Mouse (Mus musculus): Measurements from ENCODE around the gene Otud7a. TPM values are rescaled to one million over a fixed set of nuclear protein-coding genes. Genes with fewer than 3 reads are reported as not detected.

The Otud7a gene
- polyA plus RNA-seq, 1 experiment from 2014 or later: 2.6 TPM

DNA sequence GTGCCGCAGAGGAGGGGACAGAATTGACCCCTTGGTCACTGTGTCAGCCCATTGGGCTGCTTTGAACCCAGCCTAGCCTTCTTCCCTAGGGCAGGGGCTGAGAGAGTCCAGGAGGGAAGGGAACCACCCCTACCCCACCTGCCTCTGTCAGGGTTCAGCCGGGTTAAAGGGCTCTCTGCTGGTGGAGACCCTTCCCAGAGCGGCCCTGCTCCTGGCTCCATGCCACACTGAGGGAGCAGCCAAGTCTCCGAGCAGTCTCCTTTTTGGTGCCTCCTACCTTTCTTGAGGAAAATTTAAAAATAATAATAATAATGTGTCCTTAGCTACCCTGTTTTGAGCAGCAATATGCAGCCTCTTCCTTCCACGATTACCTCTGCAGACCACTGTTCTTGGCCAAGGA is 315.1 kb downstream of the Otud7a start:
- no peak overlapping the region for H3K27ac ChIP-seq
- H3K4me1 ChIP-seq: peaks cover 25% of the 10 kb centered on the region
- no peak overlapping the region for H3K9ac ChIP-seq
- no peak overlapping the region for H3K4me3 ChIP-seq (replicated peaks)
- H3K4me2 ChIP-seq: no peak overlapping the region
- H3K36me3 ChIP-seq (replicated peaks): no peaks in the 10 kb centered on the region
- H3K27me3 ChIP-seq: peaks cover 68% of the 10 kb centered on the region
- no peak for ATAC-seq (ENCODE audit: low FRiP score)
- WGBS: 34% methylated on average over 5 of the region's 5 CpGs
- H3K9me3 ChIP-seq: no peaks in the 10 kb centered on the region

GRCm38 (mm10) chr7:63762529-63762928 is 318.0 kb downstream of the Otud7a start:
- Histone ChIP-seq H3K9ac (no peak overlapping the region), H3K27ac (no peak overlapping the region), H3K9me3 (no peaks in the 10 kb centered on the region), H3K36me3 (replicated peaks) (no peaks in the 10 kb centered on the region), H3K4me1 (peaks cover 17% of the 10 kb centered on the region), H3K4me2 (no peak overlapping the region), H3K27me3 (peaks cover 39% of the 10 kb centered on the region), H3K4me3 (replicated peaks) (no peak overlapping the region)
- 77% methylated on average over 3 of the region's 3 CpGs for WGBS
- ATAC-seq (ENCODE audit: low FRiP score): no peak

DNA sequence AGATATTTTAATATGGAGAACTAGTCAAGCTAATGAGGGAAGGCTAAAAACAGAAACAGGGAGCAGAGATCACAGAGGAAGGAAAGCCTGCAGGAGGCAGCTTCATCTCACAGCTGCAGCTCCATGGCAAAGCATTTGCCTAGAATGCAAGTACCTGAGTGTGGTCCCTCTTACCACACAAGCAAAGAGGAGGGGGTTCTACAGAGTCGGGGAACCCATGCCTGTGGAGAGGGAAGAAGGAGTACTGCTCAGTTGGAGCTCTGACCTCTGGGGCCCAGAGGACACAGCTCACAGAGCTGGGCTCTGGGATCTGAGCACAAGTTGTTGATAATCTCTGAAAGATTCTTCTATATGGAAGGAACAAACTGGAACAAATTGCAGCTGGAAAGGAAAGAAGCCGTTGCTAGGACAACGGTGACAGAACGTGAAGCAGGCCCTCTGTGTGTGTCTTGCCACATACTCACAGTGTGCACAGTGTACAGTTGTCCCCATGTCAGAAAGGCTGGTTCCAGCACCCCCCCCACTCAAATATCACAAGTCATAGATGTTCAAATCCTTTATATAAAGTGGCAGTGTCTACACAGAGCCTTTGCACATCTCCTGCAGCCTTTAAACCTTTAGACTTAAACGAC is 324.0 kb downstream of the Otud7a start:
- no peak overlapping the region for H3K27ac ChIP-seq
- peaks cover 14% of the 10 kb centered on the region; the same call in 1 of the 2 replicates for H3K4me1 ChIP-seq
- H3K27me3 ChIP-seq: no peaks in the 10 kb centered on the region
- H3K9me3 ChIP-seq: no peaks in the 10 kb centered on the region
- no peak; the same call in 1 of the 2 replicates for ATAC-seq (ENCODE audit: low FRiP score)
- H3K4me3 ChIP-seq (replicated peaks): no peak overlapping the region
- no peak overlapping the region for H3K4me2 ChIP-seq
- WGBS: 59% methylated on average over 5 of the region's 5 CpGs
- no peak overlapping the region for H3K9ac ChIP-seq
- H3K36me3 ChIP-seq (replicated peaks): no peaks in the 10 kb centered on the region

DNA sequence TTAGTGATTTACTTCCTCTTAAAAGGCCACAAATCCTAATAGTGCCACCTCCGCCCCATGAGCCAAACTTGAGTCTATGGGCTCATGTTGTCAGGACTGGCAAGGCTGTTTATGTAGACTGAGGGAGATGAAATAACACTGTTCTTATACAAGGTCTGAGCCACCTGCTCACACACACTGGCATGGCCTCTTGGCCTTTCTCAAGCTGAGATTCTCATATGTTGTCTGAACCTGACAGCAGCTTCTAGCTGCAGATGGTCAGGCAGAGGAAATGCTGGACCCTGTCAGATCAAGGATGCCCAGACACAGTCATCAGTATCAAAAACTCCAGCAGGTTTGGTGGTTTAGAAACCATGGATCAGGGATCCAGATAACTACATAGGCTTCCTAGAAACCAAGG is 328.7 kb downstream of the Otud7a start:
- H3K27ac ChIP-seq: no peak overlapping the region
- no peak overlapping the region for H3K9ac ChIP-seq
- no peaks in the 10 kb centered on the region for H3K36me3 ChIP-seq (replicated peaks)
- H3K4me2 ChIP-seq: no peak overlapping the region
- peaks cover 5% of the 10 kb centered on the region; the same call in 1 of the 2 replicates for H3K4me1 ChIP-seq
- 90% methylated on average over 1 of the region's 1 CpGs for WGBS
- no peaks in the 10 kb centered on the region for H3K9me3 ChIP-seq
- no peak for ATAC-seq (ENCODE audit: low FRiP score)
- H3K27me3 ChIP-seq: no peaks in the 10 kb centered on the region
- H3K4me3 ChIP-seq (replicated peaks): no peak overlapping the region

- Histone ChIP-seq H3K4me3 (replicated peaks) (no peak overlapping the region), H3K4me2 (no peak overlapping the region), H3K27ac (no peak overlapping the region), H3K36me3 (replicated peaks) (no peaks in the 10 kb centered on the region), H3K9ac (no peak overlapping the region), H3K9me3 (no peaks in the 10 kb centered on the region), H3K27me3 (no peaks in the 10 kb centered on the region), H3K4me1 (no peaks in the 10 kb centered on the region)
- no peak for ATAC-seq (ENCODE audit: low FRiP score)
- WGBS: 6% methylated on average over 1 of the region's 1 CpGs
Measured at GRCm38 (mm10) chr7:63774291-63774690, 329.7 kb downstream of the Otud7a start.

DNA sequence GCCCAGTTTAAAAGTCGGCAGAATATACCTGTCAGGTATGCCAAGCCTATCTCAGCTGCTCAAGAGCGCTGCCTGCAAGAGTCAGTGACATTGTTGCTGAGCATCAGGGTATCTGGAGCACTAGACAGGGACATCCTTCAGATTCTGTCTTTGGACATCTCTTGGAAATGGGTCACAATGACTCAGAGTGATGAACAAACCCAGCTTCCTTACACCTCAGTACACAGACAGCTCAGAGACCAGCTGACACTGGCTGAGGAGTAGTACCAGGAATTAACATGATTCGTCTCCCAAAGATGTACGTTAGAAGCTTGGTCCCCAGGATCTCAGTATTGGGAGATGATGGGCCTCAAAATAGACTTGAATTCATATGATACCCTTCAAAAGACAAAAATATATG is 332.8 kb downstream of the Otud7a start:
- Histone ChIP-seq H3K27ac (no peak overlapping the region), H3K27me3 (no peaks in the 10 kb centered on the region), H3K9ac (no peak overlapping the region), H3K36me3 (replicated peaks) (no peaks in the 10 kb centered on the region), H3K4me3 (replicated peaks) (no peak overlapping the region), H3K4me1 (no peaks in the 10 kb centered on the region), H3K4me2 (no peak overlapping the region), H3K9me3 (no peaks in the 10 kb centered on the region)
- 87% methylated on average over 4 of the region's 4 CpGs for WGBS
- ATAC-seq (ENCODE audit: low FRiP score): no peak

DNA sequence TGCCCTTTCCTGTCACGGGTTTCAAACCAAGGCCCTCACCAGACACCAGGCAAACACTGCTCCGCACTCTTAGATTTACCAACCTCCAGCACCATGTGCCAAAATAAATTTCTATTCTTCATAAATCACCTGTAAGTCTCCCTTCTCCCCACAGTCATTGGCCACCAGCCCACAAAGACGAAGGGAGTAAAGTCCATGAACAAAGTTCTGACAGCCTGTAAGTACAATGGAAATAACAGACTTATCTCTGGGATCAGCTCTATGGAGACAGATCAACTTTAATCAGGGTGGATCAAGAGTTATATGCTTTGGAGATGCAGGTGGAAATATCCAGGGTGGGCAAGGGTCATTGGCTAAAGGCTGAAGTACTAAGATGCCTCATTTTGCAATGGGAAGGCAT is 336.3 kb downstream of the Otud7a start:
- 97% methylated on average over 3 of the region's 3 CpGs for WGBS
- H3K4me2 ChIP-seq: no peak overlapping the region
- H3K27ac ChIP-seq: no peak overlapping the region
- no peak overlapping the region for H3K9ac ChIP-seq
- no peaks in the 10 kb centered on the region for H3K9me3 ChIP-seq
- H3K4me3 ChIP-seq (replicated peaks): no peak overlapping the region
- ATAC-seq (ENCODE audit: low FRiP score): no peak
- no peaks in the 10 kb centered on the region for H3K36me3 ChIP-seq (replicated peaks)
- H3K4me1 ChIP-seq: no peaks in the 10 kb centered on the region
- no peaks in the 10 kb centered on the region for H3K27me3 ChIP-seq

DNA sequence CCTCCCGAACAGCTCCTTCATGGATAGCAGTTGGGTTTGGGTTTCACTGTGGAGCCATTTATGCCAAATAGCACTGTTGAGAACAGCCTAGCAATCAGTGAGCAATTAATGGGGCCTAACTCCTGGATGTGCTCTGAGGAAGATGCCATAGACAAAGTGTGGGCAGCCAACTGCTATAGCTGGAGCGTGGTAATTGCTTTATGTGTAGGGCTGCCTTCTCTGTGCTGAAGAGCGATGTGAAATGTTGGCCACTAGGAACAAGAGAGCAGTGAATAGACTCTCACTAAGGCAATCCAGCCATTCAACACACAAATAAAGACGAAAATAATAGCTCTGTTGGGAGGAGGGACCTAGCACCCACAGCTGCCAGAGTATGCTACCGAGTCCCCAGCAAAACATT is 345.2 kb downstream of the Otud7a start:
- no peaks in the 10 kb centered on the region for H3K36me3 ChIP-seq (replicated peaks)
- H3K27me3 ChIP-seq: no peaks in the 10 kb centered on the region
- no peak overlapping the region for H3K27ac ChIP-seq
- no peak overlapping the region for H3K9ac ChIP-seq
- 0 out of 2 replicates have a peak, but pooled peaks have one; percentile 27 for ATAC-seq (ENCODE audit: low FRiP score)
- no peak overlapping the region for H3K4me3 ChIP-seq (replicated peaks)
- H3K4me1 ChIP-seq: peaks cover 5% of the 10 kb centered on the region; the same call in 1 of the 2 replicates
- 33% methylated on average over 5 of the region's 5 CpGs for WGBS
- no peak overlapping the region for H3K4me2 ChIP-seq
- H3K9me3 ChIP-seq: no peaks in the 10 kb centered on the region

- Histone ChIP-seq H3K4me3 (replicated peaks) (no peak overlapping the region), H3K36me3 (replicated peaks) (no peaks in the 10 kb centered on the region), H3K9me3 (no peaks in the 10 kb centered on the region), H3K9ac (no peak overlapping the region), H3K4me1 (peaks cover 11% of the 10 kb centered on the region), H3K27ac (no peak overlapping the region), H3K27me3 (no peaks in the 10 kb centered on the region), H3K4me2 (no peak overlapping the region)
- WGBS: 6% methylated on average over 8 of the region's 8 CpGs
- 0 out of 2 replicates have a peak, but pooled peaks have one; percentile 49 for ATAC-seq (ENCODE audit: low FRiP score)
Measured at GRCm38 (mm10) chr7:63796001-63796632, 351.6 kb downstream of the Otud7a start.

GRCm38 (mm10) chr7:63798446-63798845 is 353.9 kb downstream of the Otud7a start:
- Histone ChIP-seq H3K4me3 (replicated peaks) (no peak overlapping the region), H3K4me2 (no peak overlapping the region), H3K4me1 (peaks cover 11% of the 10 kb centered on the region), H3K27ac (no peak overlapping the region), H3K27me3 (no peaks in the 10 kb centered on the region), H3K9ac (no peak overlapping the region), H3K9me3 (no peaks in the 10 kb centered on the region), H3K36me3 (replicated peaks) (no peaks in the 10 kb centered on the region)
- no peak for ATAC-seq (ENCODE audit: low FRiP score)
- WGBS: 77% methylated on average over 3 of the region's 3 CpGs

- Histone ChIP-seq H3K27me3 (no peaks in the 10 kb centered on the region), H3K9ac (no peak overlapping the region), H3K27ac (no peak overlapping the region), H3K36me3 (replicated peaks) (no peaks in the 10 kb centered on the region), H3K4me3 (replicated peaks) (no peak overlapping the region), H3K9me3 (no peaks in the 10 kb centered on the region), H3K4me2 (no peak overlapping the region), H3K4me1 (peaks cover 11% of the 10 kb centered on the region)
- ATAC-seq (ENCODE audit: low FRiP score): no peak
- 91% methylated on average over 7 of the region's 7 CpGs for WGBS
Measured at GRCm38 (mm10) chr7:63799304-63799703, 354.8 kb downstream of the Otud7a start.

DNA sequence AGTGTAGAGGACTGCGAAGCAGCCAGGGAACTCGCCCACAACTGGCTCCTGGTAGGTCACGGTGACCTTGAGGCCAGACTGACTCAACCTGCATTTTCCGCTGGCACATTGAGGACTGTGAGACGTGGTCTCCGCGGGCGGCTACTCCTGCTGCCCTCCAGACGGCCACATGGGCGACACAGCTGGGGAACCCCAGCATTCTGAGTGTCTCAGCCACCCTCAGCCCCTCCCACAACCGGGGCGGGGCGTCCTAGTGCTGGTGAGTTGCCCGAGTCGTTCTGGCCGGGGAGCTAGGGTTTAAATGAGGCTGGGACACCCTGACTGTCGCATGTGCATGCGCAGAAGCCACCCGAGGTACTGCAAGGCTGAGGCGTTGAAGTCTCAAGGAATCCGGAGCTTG is 358.2 kb downstream of the Otud7a start:
- Histone ChIP-seq H3K4me1 (no peaks in the 10 kb centered on the region), H3K36me3 (replicated peaks) (no peaks in the 10 kb centered on the region), H3K4me3 (replicated peaks) (no peak overlapping the region), H3K4me2 (no peak overlapping the region), H3K9ac (no peak overlapping the region), H3K27me3 (no peaks in the 10 kb centered on the region), H3K27ac (no peak overlapping the region), H3K9me3 (no peaks in the 10 kb centered on the region)
- ATAC-seq (ENCODE audit: low FRiP score): no peak
- WGBS: 93% methylated on average over 21 of the region's 21 CpGs
